24 mouse cellular contexts compared by ENCODE assay signal in genomic region chr14:103155685-103156084, GRCm38 (mm10). TPM values are rescaled to one million over a fixed set of nuclear protein-coding genes. Genes with fewer than 3 reads are reported as not detected.
A peak's percentile ranks its signal among the peaks of the same experiment; 100 is the strongest.
DNase-seq lines count a peak whose midpoint lies in the region; TF ChIP-seq lines count a peak whose summit lies in the region.
"Had no signal": no experiment of that assay in that cellular context is flagged by ENCODE, and none has a peak within 500 bp of the region (broad histone marks: within the 10 kb centered on the region; RNA-seq: fewer than 3 reads in every experiment).

No protein-coding gene starts in this region.

- no peak for TF ChIP-seq CTCF in spleen, adult 2 months (IDR thresholded peaks at IDR 0.05; ENCODE audit: extremely low read depth, insufficient read depth, insufficient read length, insufficient replicate concordance)

- H3K36me3 ChIP-seq in spleen, adult 2 months (ENCODE audit: control insufficient read depth, insufficient read depth, low read length): peaks cover 23% of the 10 kb centered on the region

- H3K4me1 ChIP-seq in spleen, adult 2 months (ENCODE audit: control insufficient read depth, insufficient read depth, insufficient read length): no peaks in the 10 kb centered on the region
- H3K4me1 ChIP-seq: embryonic facial prominence, embryonic 12.5 days; heart, embryonic 10.5 days; limb, embryonic 13.5 days; liver, embryonic 12.5 days; midbrain, embryonic 13.5 days had no signal

- 59% methylated on average over 7 of the region's 7 CpGs for WGBS in spleen, adult 2 months

- TF ChIP-seq POLR2A in spleen, adult 2 months (IDR thresholded peaks at IDR 0.05; ENCODE audit: low read depth, low read length): no peak

- H3K27me3 ChIP-seq in spleen, adult 2 months (ENCODE audit: control insufficient read depth, insufficient read depth, low read length): no peaks in the 10 kb centered on the region
- H3K27me3 ChIP-seq: embryonic facial prominence, embryonic 12.5 days; limb, embryonic 13.5 days; liver, embryonic 12.5 days; megakaryocyte, embryonic 14.5 days; midbrain, embryonic 13.5 days had no signal

- intact Hi-C loops in heart, postnatal 10 days (cut with DNase I): no loop called here

- H3K4me3 ChIP-seq in spleen, adult 2 months (ENCODE audit: extremely low read depth, insufficient read depth, insufficient read length): no peak overlapping the region
- H3K4me3 ChIP-seq: embryonic facial prominence, embryonic 12.5 days; heart, embryonic 10.5 days; limb, embryonic 13.5 days; liver, embryonic 12.5 days; megakaryocyte, embryonic 14.5 days; midbrain, embryonic 13.5 days had no signal

- H3K27ac ChIP-seq in spleen, adult 2 months (ENCODE audit: insufficient read depth, low read length): peak overlapping the region; percentile 61; the same call in 1 of the 2 replicates
- H3K27ac ChIP-seq: embryonic facial prominence, embryonic 12.5 days; heart, embryonic 10.5 days; hindbrain, postnatal 0 days; kidney, postnatal 0 days; limb, embryonic 13.5 days; liver, embryonic 12.5 days; midbrain, embryonic 13.5 days had no signal

- DNase-seq in heart, adult 9 months (ENCODE audit: low spot score in 2 of 2): peak; percentile 3 to 14
- no peak for DNase-seq in heart, postnatal 10 days
- DNase-seq in spleen, adult 2 months (ENCODE audit: low read depth in 1 of 2, low spot score in 2 of 2): peak in 1 of 2 experiments; percentile 12
- DNase-seq in spleen, adult 12 weeks (ENCODE audit: low spot score): no peak
- DNase-seq in brain, adult 2 months (ENCODE audit: low read depth, low spot score): peak; percentile 45
- no peak for DNase-seq in right cerebral cortex, postnatal 10 days (ENCODE audit: low spot score in 2 of 2)
- no peak for DNase-seq in retina, postnatal 1 day
- DNase-seq: adrenal gland, postnatal 14 days; cerebellum, adult 9-11 months; forebrain, postnatal 0 days; gastrocnemius, postnatal 36 days; layer of hippocampus, postnatal 36 days; lung, adult 18-20 months; lung, postnatal 14 days; right cerebral cortex, postnatal 4 days; thymus, postnatal 14 days had no signal

RNA-seq across cellular contexts. Expression of gene Fbxl3, which starts 56.3 kb away (rescaled TPM):
- 10 to 100 TPM; 59.8 to 65.2 TPM for total RNA-seq in heart, postnatal 10 days (2021)
- 49.5 and 49.7 TPM in 2 replicates for polyA plus RNA-seq in spleen, adult 2 months (2012; rRNA removed)

Comparison
In these comparisons a context has a peak if more than half of its experiments do, and no peak if none do; other contexts are left out.
1. DNase-seq: peak in heart, adult 9 months (2 of 2) and brain, adult 2 months (single experiment); none in heart, postnatal 10 days (0 of 2), spleen, adult 12 weeks (single experiment), right cerebral cortex, postnatal 10 days (0 of 2) and retina, postnatal 1 day (single experiment).